Mouse (Mus musculus) T-cell, adult 2 months (primary cell): ENCODE measurements around the gene Jtb.
A peak's percentile ranks its signal among the peaks of the same experiment; 100 is the strongest.

Experiments used
- DNase-seq: peaks from one replicate; pipeline ENCODE4 v3.0.0; 2022; ENCODE audit warnings: low spot score

Jtb gene

DNA sequence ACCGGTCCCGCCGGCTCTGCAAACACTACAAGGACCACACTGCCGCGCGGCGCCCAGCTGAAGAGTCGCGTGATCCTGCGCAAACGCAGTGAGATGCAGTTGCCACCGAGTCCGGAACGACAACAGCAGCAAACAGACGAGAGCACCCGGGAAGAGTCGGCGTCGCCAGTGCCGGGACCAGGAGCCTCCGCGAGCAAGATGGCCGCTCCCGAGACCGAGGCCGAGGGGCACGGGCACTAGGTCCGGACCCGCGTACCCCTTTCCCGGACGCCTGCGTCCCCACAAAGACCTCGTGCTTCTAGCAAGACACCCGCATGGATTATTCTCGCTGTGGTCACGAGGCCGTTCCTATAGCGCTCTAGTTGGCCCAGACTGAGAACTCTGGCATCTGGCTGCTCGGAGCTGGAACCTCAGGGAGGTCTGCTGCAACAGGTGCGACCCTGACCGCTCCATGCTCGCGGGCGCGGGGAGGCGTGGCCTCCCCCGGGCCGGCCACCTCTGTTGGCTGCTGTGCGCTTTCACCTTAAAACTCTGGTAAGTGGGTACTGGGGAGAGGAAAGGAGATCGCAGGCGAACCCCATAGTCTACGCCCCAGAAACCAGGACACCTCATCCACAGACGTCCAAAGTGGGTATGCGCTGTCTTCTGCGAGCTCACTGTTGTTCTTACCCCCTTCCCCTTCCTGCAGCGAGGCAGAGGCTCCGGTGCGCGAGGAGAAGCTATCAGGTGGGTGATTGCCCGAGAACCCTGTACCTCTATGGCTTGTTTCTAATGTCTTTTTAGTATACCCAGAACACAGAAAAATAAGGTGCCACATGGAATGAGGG, at the start of gene Jtb:
TSS of gene Jtb (plus strand) at position 91 of the 827 bp plus-strand sequence.
- peak; percentile 93 for DNase-seq

- DNase-seq = no peak
Observed at GRCm38 (mm10) chr3:90183581-90183980, 47.8 kb upstream of the Jtb start.

- DNase-seq = no peak
Observed at GRCm38 (mm10) chr3:90190859-90191510, 40.4 kb upstream of the Jtb start.

DNA sequence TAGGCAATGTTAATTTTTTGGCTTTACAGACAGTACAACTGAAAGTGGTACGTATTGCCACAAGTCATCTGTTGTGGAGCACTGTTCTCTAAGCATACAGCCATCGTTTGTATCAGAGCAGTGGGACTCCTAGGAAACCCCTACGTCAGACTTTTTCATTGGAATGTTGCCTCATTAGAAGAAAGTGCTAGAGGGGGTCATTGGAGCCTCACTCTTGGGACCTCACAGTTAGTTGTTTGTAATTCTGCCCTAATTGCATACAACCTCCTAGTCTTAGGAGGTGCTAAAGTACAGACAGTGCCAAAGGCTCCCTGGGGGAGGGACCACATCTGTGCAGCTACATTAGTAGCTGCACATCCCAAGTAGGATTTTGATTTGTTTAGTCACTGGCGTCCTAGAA, 36.6 kb upstream of the Jtb start:
- DNase-seq = no peak

DNA sequence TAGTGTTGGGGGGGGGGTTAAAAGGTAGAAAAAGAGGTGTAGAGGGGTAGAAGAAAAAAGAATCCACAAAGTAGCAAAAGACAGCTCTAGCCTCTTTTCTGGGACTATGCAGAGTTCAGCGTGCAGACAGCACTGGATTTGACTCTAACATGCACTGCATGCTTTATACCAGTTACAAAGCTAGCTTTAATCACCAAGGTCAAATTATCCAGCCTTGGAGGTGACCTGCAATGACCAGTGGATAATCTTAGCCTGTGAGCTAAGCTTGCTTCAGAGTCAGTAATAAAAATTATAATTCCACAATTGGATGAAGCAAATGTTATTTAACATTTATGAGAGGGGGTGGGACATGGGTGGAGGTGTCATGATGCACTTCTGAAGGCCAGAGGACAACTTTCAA, 35.8 kb upstream of the Jtb start:
- no peak for DNase-seq

DNA sequence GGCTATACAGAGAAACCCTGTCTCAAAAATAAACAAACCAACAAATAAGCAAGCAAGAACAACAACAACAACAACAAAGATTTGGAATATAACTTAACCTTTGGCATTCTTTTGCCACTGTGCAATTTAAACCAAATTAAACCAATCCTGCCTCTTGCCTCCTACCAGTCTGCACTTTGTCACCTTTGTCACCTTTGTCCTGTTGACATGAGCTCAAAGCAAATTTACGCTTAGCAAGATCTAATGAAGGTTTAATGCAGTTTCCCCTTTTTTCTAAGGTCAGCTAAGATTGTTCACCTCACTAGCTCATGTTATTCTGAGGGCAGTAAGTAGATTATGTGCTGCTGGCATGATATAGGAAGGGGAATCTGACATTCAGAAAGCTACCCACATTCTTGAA, 33.8 kb upstream of the Jtb start:
- DNase-seq = no peak

DNA sequence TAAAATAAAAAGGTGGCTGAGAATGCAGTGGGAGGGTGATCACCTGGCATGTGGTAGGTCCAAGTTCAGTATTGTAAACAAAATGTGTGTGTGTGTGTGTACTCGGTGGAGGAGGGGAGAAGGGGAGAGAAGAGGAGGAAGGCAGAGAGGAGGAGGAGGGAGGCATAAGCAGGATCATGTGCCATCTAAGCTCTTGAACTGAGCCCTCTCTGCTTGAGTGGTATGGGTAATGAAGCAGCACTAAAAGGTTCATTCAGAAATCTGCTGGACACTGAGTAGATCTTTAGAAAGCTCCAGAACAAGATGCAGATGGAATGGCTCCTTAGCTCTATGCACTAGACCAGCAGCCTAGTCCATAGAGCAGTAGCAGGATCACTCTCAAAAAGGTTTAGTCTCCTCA, 28.5 kb upstream of the Jtb start:
- no peak for DNase-seq

DNA sequence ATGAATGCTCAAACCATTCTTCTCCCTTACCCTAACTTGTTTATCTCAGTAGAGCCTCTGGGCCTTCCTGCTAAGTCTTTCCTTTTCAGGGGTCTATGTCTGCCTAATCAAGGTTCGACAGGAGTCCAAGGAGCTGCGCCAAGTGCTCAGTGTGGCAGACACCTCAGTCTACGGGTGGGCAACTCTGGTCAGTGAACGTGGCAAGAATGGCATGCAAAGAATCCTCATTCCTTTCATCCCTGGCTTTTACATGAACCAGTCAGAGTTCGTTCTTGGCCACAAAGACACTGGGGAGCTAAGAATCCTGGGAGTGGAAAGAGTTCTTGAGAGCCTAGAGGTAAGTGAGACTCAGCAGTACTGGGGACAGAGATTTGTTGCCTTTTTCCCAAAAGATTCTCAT, 27.8 kb upstream of the Jtb start:
- DNase-seq = no peak

DNA sequence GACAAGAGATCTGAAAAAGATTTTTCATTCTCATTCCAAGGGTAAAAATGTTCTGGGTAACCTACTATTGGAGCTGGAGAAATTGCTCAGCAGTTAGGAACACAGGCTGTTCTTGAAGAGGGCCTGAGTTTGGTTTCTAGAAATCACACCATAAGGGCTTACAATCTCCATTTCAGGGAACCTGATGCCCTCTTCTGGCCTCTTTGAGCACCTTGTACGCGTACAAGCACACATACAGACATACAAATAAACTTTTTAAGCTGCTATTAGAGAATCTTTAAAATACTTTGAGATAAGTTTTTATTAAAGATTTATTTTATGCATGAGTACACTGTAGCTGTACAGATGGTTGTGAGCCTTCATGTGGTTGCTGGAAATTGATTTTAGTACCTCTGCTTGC, 26.8 kb upstream of the Jtb start:
- DNase-seq = no peak

GRCm38 (mm10) chr3:90208662-90209061, 22.7 kb upstream of the Jtb start:
- DNase-seq = no peak

DNA sequence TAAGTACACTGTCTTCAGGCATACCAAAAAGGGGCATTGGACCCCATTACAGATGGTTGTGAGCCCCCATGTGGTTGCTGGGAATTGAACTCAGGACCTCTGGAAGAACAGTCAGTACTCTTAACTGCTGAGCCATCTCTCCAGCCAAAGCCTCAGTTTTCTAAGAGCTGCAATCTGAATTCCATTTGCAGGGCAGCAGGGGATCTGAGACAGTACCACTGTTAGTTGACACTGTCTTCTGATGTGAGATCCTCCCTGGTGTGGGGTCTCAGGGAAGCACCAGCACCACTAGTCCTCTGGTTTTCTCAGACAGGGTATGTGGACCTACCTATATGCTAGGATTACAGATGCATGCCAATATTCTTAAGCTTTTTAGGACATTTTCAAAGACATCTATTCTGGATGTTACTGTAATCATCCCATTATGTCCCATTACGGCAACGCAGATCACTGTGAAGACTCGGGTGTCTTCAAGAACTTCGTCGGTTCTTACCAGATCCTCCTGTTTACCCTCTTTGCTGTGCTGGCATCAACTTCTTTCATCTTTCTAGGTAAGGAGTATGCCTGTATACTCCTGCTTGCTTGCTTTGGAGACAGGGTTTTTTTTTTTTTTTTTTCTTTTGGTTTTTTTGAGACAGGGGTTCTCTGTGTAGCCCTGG, 21.4 kb upstream of the Jtb start:
- DNase-seq = no peak

DNA sequence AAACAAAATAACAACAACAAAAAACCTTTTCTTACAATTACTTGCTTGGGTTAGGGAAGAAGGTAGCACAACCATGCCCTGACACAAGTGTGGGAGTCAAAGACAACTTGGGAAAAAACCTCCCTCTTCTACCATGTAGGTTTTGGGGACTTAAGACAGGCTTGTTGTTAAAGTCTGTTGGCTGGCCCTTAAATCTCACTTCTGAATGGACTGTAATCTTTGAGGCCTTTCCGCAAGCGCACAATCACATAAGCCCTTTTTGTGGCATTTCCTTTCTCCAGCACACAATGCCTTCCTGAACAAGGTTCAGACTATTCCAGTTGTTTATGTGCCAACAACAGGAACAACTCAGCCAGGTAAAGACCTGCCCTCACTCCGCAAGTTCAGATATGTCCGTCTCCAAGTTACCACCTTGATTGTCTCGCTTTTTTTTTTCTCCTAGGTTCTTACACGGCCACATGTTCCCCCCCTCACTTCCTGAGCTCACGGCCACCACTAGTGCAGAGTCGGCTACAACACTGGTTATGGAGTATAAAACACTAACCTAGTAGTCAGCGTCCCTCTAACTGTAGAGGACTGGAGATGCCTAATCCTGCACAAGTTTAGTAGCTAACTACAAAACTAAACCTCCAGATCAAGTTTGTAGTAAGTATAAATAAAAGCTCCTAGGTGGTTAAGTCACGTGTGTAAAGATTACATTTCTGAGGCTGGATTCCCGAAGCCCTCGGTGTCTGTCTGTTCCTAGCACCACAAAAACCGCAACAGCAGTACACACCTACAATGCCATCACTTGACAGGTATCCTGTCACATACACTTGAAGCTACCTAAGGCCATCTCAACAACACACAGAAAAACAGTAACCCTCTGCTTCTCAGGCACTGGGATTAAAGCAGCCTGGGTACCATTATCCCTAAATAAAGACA, 19.7 kb upstream of the Jtb start:
- peak; percentile 56 for DNase-seq

- DNase-seq = no peak
Observed at GRCm38 (mm10) chr3:90212723-90213122, 18.7 kb upstream of the Jtb start.

GRCm38 (mm10) chr3:90213377-90213866, 18.0 kb upstream of the Jtb start, which contains the start of the genes Rps27 and Rab13:
Gene Rps27 (minus strand): TSS chr3:90213651.
Gene Rab13 (plus strand): TSS chr3:90213695.
- DNase-seq = peak; percentile 93

DNA sequence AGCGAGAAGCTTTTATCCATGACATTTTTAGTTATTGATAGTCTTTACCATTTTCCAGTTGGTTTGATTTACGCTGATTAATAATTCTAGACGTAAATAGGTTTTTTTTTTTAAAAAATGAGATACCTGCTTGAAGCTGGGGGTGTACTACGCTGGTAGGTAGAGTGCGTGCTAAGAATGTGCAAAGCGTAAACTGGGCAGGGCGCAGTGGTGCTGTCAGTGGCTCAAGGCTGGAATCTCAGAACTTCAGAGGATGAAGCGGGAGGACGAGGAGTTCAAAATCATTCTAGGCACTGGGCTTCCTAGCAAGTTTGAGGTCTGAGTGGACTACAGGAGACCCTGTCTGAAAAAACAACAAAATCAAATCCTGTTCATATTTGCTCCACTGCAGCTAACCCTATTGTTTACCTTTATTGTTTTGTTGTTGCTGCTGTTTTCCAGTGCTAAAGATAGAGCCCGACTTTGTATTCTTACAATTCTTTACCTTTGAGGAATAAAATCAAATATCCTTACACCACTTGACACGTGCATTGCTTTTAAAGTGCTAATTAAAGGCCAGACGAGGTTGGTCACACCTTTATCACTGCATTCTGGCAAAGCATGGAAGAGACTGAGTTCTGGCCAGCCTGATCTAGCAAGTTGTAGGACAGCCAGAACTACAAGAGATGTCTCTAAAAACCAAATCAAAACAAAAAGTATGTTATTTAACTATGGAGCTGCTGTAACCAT, 17.3 kb upstream of the Jtb start:
- no peak for DNase-seq

DNA sequence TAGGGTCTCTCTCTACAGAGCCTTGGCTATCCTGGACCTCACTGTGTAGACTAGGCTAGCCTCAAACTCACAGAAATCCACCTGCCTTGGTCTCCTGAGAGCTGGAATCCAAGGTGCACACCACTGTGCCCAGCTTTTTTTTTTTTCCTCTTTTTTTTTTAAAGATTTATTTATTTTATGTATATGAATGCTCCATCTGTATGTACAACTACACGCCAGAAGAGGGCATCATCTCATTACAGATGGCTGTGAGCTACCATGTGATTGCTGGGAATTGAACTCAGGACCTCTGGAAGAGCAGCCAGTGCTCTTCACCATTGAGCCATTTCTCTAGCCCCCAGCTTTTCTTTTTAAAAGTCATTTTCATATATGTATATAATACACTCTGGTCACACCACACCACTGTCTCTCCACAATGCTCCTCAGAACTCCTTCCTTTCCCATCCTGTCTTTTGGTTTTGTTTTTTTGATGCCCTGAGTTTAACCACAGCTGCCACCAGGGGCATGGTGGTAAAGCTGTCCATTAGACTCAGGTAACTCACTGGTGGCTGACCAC, 15.5 kb upstream of the Jtb start:
- no peak for DNase-seq

DNA sequence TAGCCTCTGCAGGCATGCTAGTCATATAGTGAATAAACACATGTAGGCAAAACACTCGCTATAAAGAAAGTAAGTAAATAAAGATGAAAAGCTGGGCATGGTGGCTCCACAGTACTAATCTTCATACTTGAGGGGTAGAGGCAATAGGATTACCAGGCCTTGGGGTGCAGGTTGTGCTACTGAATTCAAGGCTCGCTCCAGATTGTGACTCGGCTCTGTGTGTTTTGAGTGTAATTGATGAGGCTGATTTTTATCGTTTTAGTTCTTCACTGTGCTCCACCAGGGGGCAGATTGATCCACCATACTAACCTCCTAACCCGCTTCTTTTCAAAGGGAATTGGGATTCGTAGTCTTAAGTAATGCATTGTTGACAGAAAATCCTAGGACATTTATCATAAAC, 11.3 kb upstream of the Jtb start:
- DNase-seq = peak; percentile 53

- DNase-seq = no peak
Observed at GRCm38 (mm10) chr3:90220531-90220951, 10.9 kb upstream of the Jtb start.

- no peak for DNase-seq
Observed at GRCm38 (mm10) chr3:90221123-90221522, 10.3 kb upstream of the Jtb start.

- DNase-seq = no peak
Observed at GRCm38 (mm10) chr3:90222455-90222854, 8.9 kb upstream of the Jtb start.

DNA sequence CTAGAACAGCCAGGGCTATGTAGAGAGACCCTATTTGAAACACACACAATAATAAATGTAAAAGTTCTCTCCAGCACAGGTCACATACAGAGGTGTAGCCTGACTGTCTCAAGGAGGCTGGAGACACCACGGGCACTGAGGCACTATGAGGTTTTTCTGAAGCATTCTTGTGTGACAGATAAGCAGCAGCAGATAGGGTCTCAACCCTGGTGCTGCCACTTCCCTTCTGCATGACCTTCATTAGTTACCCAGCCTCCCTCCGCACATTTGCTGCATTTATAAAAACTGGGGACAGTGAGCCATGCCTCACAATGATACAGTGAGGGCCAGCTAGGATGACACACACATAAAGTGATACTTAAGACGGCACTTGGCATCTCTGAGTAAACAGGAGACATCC, 8.5 kb upstream of the Jtb start:
- no peak for DNase-seq
